Mouse (Mus musculus) hindbrain, embryonic 10.5 days (tissue): ENCODE measurements around the gene Nxnl1. TPM values are rescaled to one million over a fixed set of nuclear protein-coding genes. Genes with fewer than 3 reads are reported as not detected.

Source experiments
- DNase-seq: peaks from one replicate; pipeline ENCODE4 v3.0.0-alpha.2; 2017; ENCODE audit warnings: low spot score
- H3K27ac ChIP-seq: fragments of 300-500 bp; sonication (generic); 2 replicates; pipeline ENCODE4 v1.5.1; 2016; ENCODE audit warnings: mild to moderate bottlenecking, moderate library complexity
- H3K27me3 ChIP-seq: fragments of 300-500 bp; sonication (generic); 2 replicates; pipeline ENCODE4 v1.6.1; 2016; ENCODE audit warnings: mild to moderate bottlenecking; ENCODE audit not compliant: poor library complexity, insufficient read depth, severe bottlenecking
- H3K36me3 ChIP-seq: fragments of 300-500 bp; sonication (generic); 2 replicates; pipeline ENCODE4 v1.6.1; 2016; ENCODE audit warnings: mild to moderate bottlenecking, moderate library complexity
- H3K4me1 ChIP-seq: fragments of 300-500 bp; sonication (generic); replicated peaks from 2 replicates; pipeline ENCODE4 v1.6.1; 2016; ENCODE audit warnings: mild to moderate bottlenecking
- H3K4me3 ChIP-seq: fragments of 300-500 bp; sonication (generic); 2 replicates; pipeline ENCODE4 v1.5.1; 2016; ENCODE audit warnings: mild to moderate bottlenecking, moderate library complexity
- H3K9me3 ChIP-seq: fragments of 300-500 bp; sonication (generic); 2 replicates; pipeline ENCODE4 v1.6.1; 2016; ENCODE audit warnings: mild to moderate bottlenecking, moderate library complexity
- WGBS: fragments of 180-500 bp; shearing (Covaris S2); methylation state at CpG from one replicate; pipeline ENCODE4 v1.1.7; 2016; 5-methylcytosine and 5-hydroxymethylcytosine counted together
- polyA plus RNA-seq: library from polyadenylated mRNA; unstranded; fragments of >200 nt; fragmentation: Nextera tagmentation; extraction: Ambion mirVana; gene quantifications from 2 replicates; pipeline ENCODE4 v1.2.1, GENCODE M21; 2016

Nxnl1 gene
- polyA plus RNA-seq, 1 experiment from 2014 or later = not detected

GRCm38 (mm10) chr8:71575020-71575419 is 8.6 kb upstream of the Nxnl1 start:
- no peaks in the 10 kb centered on the region for H3K36me3 ChIP-seq
- H3K9me3 ChIP-seq = no peaks in the 10 kb centered on the region
- H3K27me3 ChIP-seq = peaks cover 13% of the 10 kb centered on the region
- no peak overlapping the region for H3K27ac ChIP-seq
- WGBS = 69% methylated on average over 1 of the region's 1 CpGs
- peaks cover 23% of the 10 kb centered on the region for H3K4me1 ChIP-seq
- no peak for DNase-seq
- no peak overlapping the region for H3K4me3 ChIP-seq

- DNase-seq = no peak
- WGBS = 85% methylated on average over 7 of the region's 7 CpGs
Observed at GRCm38 (mm10) chr8:71574426-71574825, 8.0 kb upstream of the Nxnl1 start.

GRCm38 (mm10) chr8:71572847-71573633 is 6.6 kb upstream of the Nxnl1 start:
- no peak overlapping the region for H3K27ac ChIP-seq
- no peak for DNase-seq
- peaks cover 40% of the 10 kb centered on the region for H3K4me1 ChIP-seq
- H3K36me3 ChIP-seq = no peaks in the 10 kb centered on the region
- no peaks in the 10 kb centered on the region for H3K9me3 ChIP-seq
- peaks cover 24% of the 10 kb centered on the region for H3K27me3 ChIP-seq
- 83% methylated on average over 9 of the region's 9 CpGs for WGBS
- H3K4me3 ChIP-seq = peak overlapping the region; percentile 5; the same call in 1 of the 2 replicates

More at GRCm38 (mm10) chr8:71574426-71574825, 8.0 kb upstream of the Nxnl1 start:
- Histone ChIP-seq H3K4me1 (peaks cover 28% of the 10 kb centered on the region), H3K27me3 (peaks cover 11% of the 10 kb centered on the region), H3K27ac (no peak overlapping the region), H3K4me3 (no peak overlapping the region), H3K36me3 (no peaks in the 10 kb centered on the region), H3K9me3 (no peaks in the 10 kb centered on the region)

- no peak for DNase-seq
- Histone ChIP-seq H3K27ac (no peak overlapping the region), H3K36me3 (no peaks in the 10 kb centered on the region), H3K4me1 (peaks cover 40% of the 10 kb centered on the region), H3K9me3 (no peaks in the 10 kb centered on the region), H3K27me3 (peaks cover 34% of the 10 kb centered on the region), H3K4me3 (no peak overlapping the region)
- WGBS = 87% methylated on average over 2 of the region's 2 CpGs
Observed at GRCm38 (mm10) chr8:71572077-71572476, 5.7 kb upstream of the Nxnl1 start.

GRCm38 (mm10) chr8:71570291-71570954 is 4.0 kb upstream of the Nxnl1 start:
- Histone ChIP-seq H3K36me3 (no peaks in the 10 kb centered on the region), H3K27me3 (peaks cover 51% of the 10 kb centered on the region), H3K9me3 (no peaks in the 10 kb centered on the region), H3K27ac (peak overlapping the region; percentile 80), H3K4me1 (peaks cover 40% of the 10 kb centered on the region), H3K4me3 (peak overlapping the region; percentile 80)
- peak; percentile 90 for DNase-seq
- under 1% methylated on average over 41 of the region's 41 CpGs for WGBS

- under 1% methylated on average over 51 of the region's 51 CpGs for WGBS
- Histone ChIP-seq H3K4me1 (peaks cover 40% of the 10 kb centered on the region), H3K27ac (peak overlapping the region; percentile 80), H3K36me3 (no peaks in the 10 kb centered on the region), H3K9me3 (no peaks in the 10 kb centered on the region), H3K27me3 (peaks cover 57% of the 10 kb centered on the region), H3K4me3 (peak overlapping the region; percentile 80)
- peak; percentile 83 for DNase-seq
Observed at GRCm38 (mm10) chr8:71569366-71570290, 3.2 kb upstream of the Nxnl1 start.

GRCm38 (mm10) chr8:71568941-71569340 is 2.5 kb upstream of the Nxnl1 start:
- peaks cover 40% of the 10 kb centered on the region for H3K4me1 ChIP-seq
- WGBS = 17% methylated on average over 6 of the region's 6 CpGs
- DNase-seq = no peak
- peaks cover 64% of the 10 kb centered on the region for H3K27me3 ChIP-seq
- H3K9me3 ChIP-seq = peaks cover 6% of the 10 kb centered on the region
- peak overlapping the region; percentile 80 for H3K27ac ChIP-seq
- H3K36me3 ChIP-seq = no peaks in the 10 kb centered on the region
- H3K4me3 ChIP-seq = peak overlapping the region; percentile 80

GRCm38 (mm10) chr8:71568387-71568937 is 2.1 kb upstream of the Nxnl1 start, which contains the start of gene Slc27a1:
Gene Slc27a1 (plus strand): TSS chr8:71568882.
- peaks cover 69% of the 10 kb centered on the region for H3K27me3 ChIP-seq
- peaks cover 40% of the 10 kb centered on the region for H3K4me1 ChIP-seq
- no peak for DNase-seq
- H3K9me3 ChIP-seq = peaks cover 7% of the 10 kb centered on the region
- WGBS = 10% methylated on average over 13 of the region's 13 CpGs
- H3K27ac ChIP-seq = peak within 1 kb of the TSS; percentile 80
- no peaks in the 10 kb centered on the region for H3K36me3 ChIP-seq
- peak within 1 kb of the TSS; percentile 80 for H3K4me3 ChIP-seq

- 80% methylated on average over 7 of the region's 7 CpGs for WGBS
Observed at GRCm38 (mm10) chr8:71567587-71567986, 1.2 kb upstream of the Nxnl1 start.

GRCm38 (mm10) chr8:71563992-71564391 is 2.4 kb downstream of the Nxnl1 start:
- no peaks in the 10 kb centered on the region for H3K36me3 ChIP-seq
- no peak overlapping the region for H3K4me3 ChIP-seq
- H3K27me3 ChIP-seq = peaks cover 99% of the 10 kb centered on the region
- peaks cover 20% of the 10 kb centered on the region for H3K4me1 ChIP-seq
- 85% methylated on average over 4 of the region's 4 CpGs for WGBS
- no peak overlapping the region for H3K27ac ChIP-seq
- H3K9me3 ChIP-seq = peaks cover 7% of the 10 kb centered on the region
- DNase-seq = no peak

More at GRCm38 (mm10) chr8:71567587-71567986, 1.2 kb upstream of the Nxnl1 start:
- no peak overlapping the region for H3K27ac ChIP-seq
- H3K4me3 ChIP-seq = no peak overlapping the region
- peaks cover 42% of the 10 kb centered on the region for H3K4me1 ChIP-seq
- no peak for DNase-seq
- peaks cover 7% of the 10 kb centered on the region for H3K9me3 ChIP-seq
- peaks cover 78% of the 10 kb centered on the region for H3K27me3 ChIP-seq
- H3K36me3 ChIP-seq = no peaks in the 10 kb centered on the region

GRCm38 (mm10) chr8:71562751-71563150 is 3.6 kb downstream of the Nxnl1 start:
- peaks cover 22% of the 10 kb centered on the region for H3K4me1 ChIP-seq
- DNase-seq = peak; percentile 64
- H3K9me3 ChIP-seq = peaks cover 7% of the 10 kb centered on the region
- peaks cover 99% of the 10 kb centered on the region for H3K27me3 ChIP-seq
- 1% methylated on average over 33 of the region's 33 CpGs for WGBS
- H3K36me3 ChIP-seq = no peaks in the 10 kb centered on the region
- no peak overlapping the region for H3K27ac ChIP-seq
- H3K4me3 ChIP-seq = peak overlapping the region; percentile 36

GRCm38 (mm10) chr8:71561401-71561800 is 5.0 kb downstream of the Nxnl1 start:
- Histone ChIP-seq H3K27ac (no peak overlapping the region), H3K27me3 (peaks cover 99% of the 10 kb centered on the region), H3K9me3 (peaks cover 7% of the 10 kb centered on the region), H3K36me3 (no peaks in the 10 kb centered on the region), H3K4me3 (no peak overlapping the region), H3K4me1 (peaks cover 22% of the 10 kb centered on the region)
- peak; percentile 81 for DNase-seq
- 4% methylated on average over 15 of the region's 15 CpGs for WGBS
